In genomic region chr14:105668969-105669368, GRCm38 (mm10) we compare ENCODE assay signal across 9 mouse cellular contexts.
DNase-seq lines count a peak whose midpoint lies in the region; ATAC-seq and TF ChIP-seq lines count a peak whose summit lies in the region.
"Had no signal": no experiment of that assay in that cellular context is flagged by ENCODE, and none has a peak within 500 bp of the region (broad histone marks: within the 10 kb centered on the region; RNA-seq: fewer than 3 reads in every experiment).

No protein-coding gene starts in this region.

- WGBS in midbrain, embryonic 11.5 days, result 45% methylated on average over 11 of the region's 11 CpGs
- WGBS in midbrain, embryonic 10.5 days, result 54% methylated on average over 11 of the region's 11 CpGs
- 15% methylated on average over 11 of the region's 11 CpGs for WGBS in hindbrain, embryonic 16.5 days
- WGBS in stomach, postnatal 0 days, result 43% methylated on average over 11 of the region's 11 CpGs

- no peaks in the 10 kb centered on the region for H3K36me3 ChIP-seq in midbrain, embryonic 11.5 days (ENCODE audit: control insufficient read depth, insufficient read depth, low read length)
- H3K36me3 ChIP-seq in midbrain, embryonic 10.5 days, result no peaks in the 10 kb centered on the region
- no peaks in the 10 kb centered on the region for H3K36me3 ChIP-seq in hindbrain, embryonic 16.5 days (ENCODE audit: control insufficient read depth, insufficient read depth, low read length)
- H3K36me3 ChIP-seq in stomach, postnatal 0 days (ENCODE audit: control insufficient read depth, insufficient read depth, low read length), result no peaks in the 10 kb centered on the region
- H3K36me3 ChIP-seq: lung, embryonic 15.5 days had no signal

- no peak overlapping the region for H3K4me2 ChIP-seq in midbrain, embryonic 11.5 days
- peak overlapping the region; percentile 48 for H3K4me2 ChIP-seq in hindbrain, embryonic 16.5 days (ENCODE audit: low read length)
- H3K4me2 ChIP-seq in stomach, postnatal 0 days (replicated peaks; ENCODE audit: low read depth), result no peak overlapping the region
- H3K4me2 ChIP-seq: lung, embryonic 15.5 days had no signal

- no peak for TF ChIP-seq CTCF in stomach, postnatal 0 days (IDR thresholded peaks at IDR 0.05; ENCODE audit: low read depth)

- peak; percentile 84 for DNase-seq in midbrain, embryonic 11.5 days (ENCODE audit: low spot score, missing footprints)
- no peak for DNase-seq in midbrain, embryonic 10.5 days (ENCODE audit: low spot score)
- peak; percentile 63 to 67 for DNase-seq in frontal cortex, postnatal 25 days (ENCODE audit: low spot score in 2 of 2)
- peak; percentile 34 for DNase-seq in thymus, postnatal 4 days
- DNase-seq in stomach, postnatal 0 days (ENCODE audit: low spot score), result no peak

- H3K9ac ChIP-seq in midbrain, embryonic 11.5 days (ENCODE audit: low read length), result no peak overlapping the region
- peak overlapping the region; percentile 38; the same call in 1 of the 2 replicates for H3K9ac ChIP-seq in hindbrain, embryonic 16.5 days (ENCODE audit: low read depth, low read length)
- H3K9ac ChIP-seq in stomach, postnatal 0 days (ENCODE audit: low read length), result no peak overlapping the region
- H3K9ac ChIP-seq: lung, embryonic 15.5 days had no signal

- H3K27ac ChIP-seq in midbrain, embryonic 11.5 days (ENCODE audit: low read depth, low read length), result no peak overlapping the region
- no peak overlapping the region for H3K27ac ChIP-seq in midbrain, embryonic 10.5 days (replicated peaks)
- peak overlapping the region; percentile 29; the same call in 1 of the 2 replicates for H3K27ac ChIP-seq in hindbrain, embryonic 16.5 days (ENCODE audit: low read depth, low read length)
- no peak overlapping the region for H3K27ac ChIP-seq in stomach, postnatal 0 days (replicated peaks)
- H3K27ac ChIP-seq: lung, embryonic 15.5 days had no signal

- no peak overlapping the region for H3K4me3 ChIP-seq in midbrain, embryonic 11.5 days (ENCODE audit: low read depth, low read length)
- no peak overlapping the region for H3K4me3 ChIP-seq in midbrain, embryonic 10.5 days
- peak overlapping the region; percentile 16 for H3K4me3 ChIP-seq in hindbrain, embryonic 16.5 days (ENCODE audit: low read length)
- H3K4me3 ChIP-seq in stomach, postnatal 0 days (ENCODE audit: low read depth, low read length), result no peak overlapping the region
- H3K4me3 ChIP-seq: lung, embryonic 15.5 days had no signal

- no peaks in the 10 kb centered on the region for H3K4me1 ChIP-seq in midbrain, embryonic 11.5 days (ENCODE audit: control insufficient read depth, insufficient read depth, low read length)
- H3K4me1 ChIP-seq in midbrain, embryonic 10.5 days, result peaks cover 4% of the 10 kb centered on the region; the same call in 1 of the 2 replicates
- peaks cover 4% of the 10 kb centered on the region for H3K4me1 ChIP-seq in hindbrain, embryonic 16.5 days (ENCODE audit: control insufficient read depth, insufficient read depth, low read depth, low read length)
- H3K4me1 ChIP-seq in stomach, postnatal 0 days (replicated peaks; ENCODE audit: control insufficient read depth, insufficient read depth), result no peaks in the 10 kb centered on the region
- H3K4me1 ChIP-seq: lung, embryonic 15.5 days had no signal

- H3K9me3 ChIP-seq in midbrain, embryonic 11.5 days (ENCODE audit: control insufficient read depth, low read length), result no peaks in the 10 kb centered on the region
- 0 out of 2 replicates have a peak, but pooled peaks cover 4% of the 10 kb centered on the region for H3K9me3 ChIP-seq in midbrain, embryonic 10.5 days (replicated peaks)
- H3K9me3 ChIP-seq in hindbrain, embryonic 16.5 days (ENCODE audit: control insufficient read depth, low read length), result no peaks in the 10 kb centered on the region
- H3K9me3 ChIP-seq in stomach, postnatal 0 days (ENCODE audit: control insufficient read depth, low read length), result no peaks in the 10 kb centered on the region
- H3K9me3 ChIP-seq: lung, embryonic 15.5 days had no signal

- peak; percentile 48; the same call in 1 of the 2 replicates for ATAC-seq in midbrain, embryonic 11.5 days (ENCODE audit: low FRiP score)
- ATAC-seq in cerebellum, adult (ENCODE audit: insufficient number of reproducible peaks, low FRiP score, low TSS enrichment), result peak; percentile 97
- peak; percentile 79 for ATAC-seq in hindbrain, embryonic 16.5 days
- peak; percentile 83 for ATAC-seq in megakaryocyte progenitor cell, adult 5-6 weeks (replicated peaks; ENCODE audit: poor library complexity)
- no peak for ATAC-seq in stomach, postnatal 0 days (ENCODE audit: low FRiP score, low TSS enrichment)

- TF ChIP-seq EP300 in stomach, postnatal 0 days (optimal IDR thresholded peaks at IDR 0.05), result no peak

- no peaks in the 10 kb centered on the region for H3K27me3 ChIP-seq in midbrain, embryonic 11.5 days (ENCODE audit: control insufficient read depth, insufficient read depth, low read length)
- no peaks in the 10 kb centered on the region for H3K27me3 ChIP-seq in midbrain, embryonic 10.5 days (ENCODE audit: low read depth, poor library complexity, severe bottlenecking)
- no peaks in the 10 kb centered on the region for H3K27me3 ChIP-seq in hindbrain, embryonic 16.5 days (replicated peaks; ENCODE audit: control insufficient read depth, insufficient read depth, low read length)
- H3K27me3 ChIP-seq in stomach, postnatal 0 days (ENCODE audit: control insufficient read depth, insufficient read depth, low read length), result no peaks in the 10 kb centered on the region
- H3K27me3 ChIP-seq: lung, embryonic 15.5 days had no signal

Comparison
In these comparisons a context has a peak if more than half of its experiments do, and no peak if none do; other contexts are left out.
1. DNase-seq: peak in midbrain, embryonic 11.5 days (single experiment), frontal cortex, postnatal 25 days (2 of 2) and thymus, postnatal 4 days (single experiment); none in midbrain, embryonic 10.5 days (single experiment) and stomach, postnatal 0 days (single experiment).